Mouse (Mus musculus): Measurements from ENCODE around the gene Gm49601.

DNA sequence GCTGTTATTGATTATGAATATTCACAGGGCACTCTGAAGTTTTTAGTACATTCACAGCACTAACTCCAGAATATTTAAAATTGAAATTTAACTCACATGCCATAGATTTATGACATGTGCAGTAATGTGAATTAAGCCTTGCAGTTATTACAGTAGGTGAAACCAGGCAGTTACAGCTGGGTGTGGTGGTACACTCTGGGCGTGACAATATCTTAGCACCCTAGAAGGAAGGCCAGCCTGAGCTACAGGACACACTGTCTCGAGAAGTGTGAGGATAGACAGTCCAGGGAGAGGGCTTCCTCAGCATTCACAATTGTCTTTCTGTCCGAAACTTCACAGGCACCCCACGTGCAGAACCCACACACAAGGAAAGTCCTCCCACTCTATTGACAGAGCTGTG, 18.3 kb upstream of the Gm49601 start:
- no peak for TF ChIP-seq JUN (IDR thresholded peaks at IDR 0.05; ENCODE audit: insufficient read depth, low read depth, low read length)
- no peak for TF ChIP-seq ZMIZ1 (IDR thresholded peaks at IDR 0.05; ENCODE audit: low read depth, low read length)
- TF ChIP-seq EP300 (IDR thresholded peaks at IDR 0.05; ENCODE audit: low read length), result no peak
- TF ChIP-seq NRF1 (IDR thresholded peaks at IDR 0.05; ENCODE audit: low read depth, low read length), result no peak
- TF ChIP-seq TCF12 (IDR thresholded peaks at IDR 0.05; ENCODE audit: low read depth, low read length), result no peak
- no peak for TF ChIP-seq CTCF (conservative IDR thresholded peaks at IDR 0.05 in 1 of 2, IDR thresholded peaks at IDR 0.05 in 1 of 2; ENCODE audit: low read depth in 2 of 2, low read length in 2 of 2)
- no peak for TF ChIP-seq POLR2A (IDR thresholded peaks at IDR 0.05; ENCODE audit: low read depth, low read length)
- TF ChIP-seq BHLHE40 (IDR thresholded peaks at IDR 0.05; ENCODE audit: low read depth, low read length), result no peak
- no peak for TF ChIP-seq KAT2A (IDR thresholded peaks at IDR 0.05; ENCODE audit: insufficient replicate concordance, low read length)
- TF ChIP-seq ELF1 (IDR thresholded peaks at IDR 0.05; ENCODE audit: low read depth, low read length), result no peak

Measured in CH12.LX (cell line).